Mouse (Mus musculus) embryonic fibroblast, embryonic 13.5 days (primary cell): Measurements from ENCODE around the gene Epyc. TPM values are rescaled to one million over a fixed set of nuclear protein-coding genes. Genes with fewer than 3 reads are reported as not detected.
A peak's percentile ranks its signal among the peaks of the same experiment; 100 is the strongest.

Experiments used
- H3K27ac ChIP-seq: 2 replicates; pipeline ENCODE4 v1.5.1; 2012; ENCODE audit warnings: low read length, control low read depth, inconsistent platforms; ENCODE audit not compliant: insufficient read depth
- H3K4me1 ChIP-seq: 2 replicates; pipeline ENCODE4 v1.6.1; 2011; ENCODE audit warnings: low read length; ENCODE audit not compliant: control insufficient read depth, insufficient read depth
- H3K4me3 ChIP-seq: 2 replicates; pipeline ENCODE4 v1.5.1; 2011; ENCODE audit warnings: mild to moderate bottlenecking, control low read depth, low read length; ENCODE audit not compliant: insufficient read depth
- CTCF ChIP-seq: IDR thresholded peaks from 2 replicates; pipeline ENCODE4 v1.5.1; 2011; ENCODE audit warnings: mild to moderate bottlenecking, control low read depth, low read length, moderate library complexity, borderline replicate concordance; ENCODE audit not compliant: insufficient read depth
- POLR2A ChIP-seq: IDR thresholded peaks from 2 replicates; pipeline ENCODE4 v1.6.1; 2011; ENCODE audit warnings: low read depth, mild to moderate bottlenecking, control low read depth, low read length, moderate library complexity
- polyA plus RNA-seq: library from polyadenylated mRNA; stranded (reverse); fragments of >200 nt; gene quantifications from 2 replicates; pipeline ENCODE4 v1.2.4, GENCODE M21; 2011; ENCODE audit warnings: low read depth; ENCODE audit not compliant: missing spikeins, insufficient read length

Gene Epyc
- polyA plus RNA-seq, 1 experiment, result 0.49 TPM

DNA sequence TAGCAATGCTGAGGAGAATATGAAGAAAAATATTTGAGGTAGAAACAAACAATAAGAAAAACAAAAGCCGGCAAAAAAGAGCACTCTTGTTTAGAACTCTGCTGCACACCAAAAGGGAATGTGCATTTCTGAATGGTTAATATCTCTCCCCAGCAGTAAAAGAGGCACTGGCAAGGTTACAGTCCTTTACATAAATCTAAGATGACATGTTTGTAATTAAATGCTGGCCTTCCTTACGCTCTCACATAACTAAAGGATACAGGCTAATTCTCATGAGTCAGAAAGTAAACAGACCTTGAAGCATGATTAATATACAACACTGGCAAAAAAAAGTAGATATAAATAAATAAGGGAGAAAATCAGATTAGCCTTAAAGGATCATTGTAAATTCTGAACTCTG is 6.5 kb downstream of the Epyc start:
- TF ChIP-seq POLR2A (no peak), CTCF (no peak)
- Histone ChIP-seq H3K27ac (peak overlapping the region; percentile 52), H3K4me1 (no peaks in the 10 kb centered on the region; the same call in 1 of the 2 replicates)

DNA sequence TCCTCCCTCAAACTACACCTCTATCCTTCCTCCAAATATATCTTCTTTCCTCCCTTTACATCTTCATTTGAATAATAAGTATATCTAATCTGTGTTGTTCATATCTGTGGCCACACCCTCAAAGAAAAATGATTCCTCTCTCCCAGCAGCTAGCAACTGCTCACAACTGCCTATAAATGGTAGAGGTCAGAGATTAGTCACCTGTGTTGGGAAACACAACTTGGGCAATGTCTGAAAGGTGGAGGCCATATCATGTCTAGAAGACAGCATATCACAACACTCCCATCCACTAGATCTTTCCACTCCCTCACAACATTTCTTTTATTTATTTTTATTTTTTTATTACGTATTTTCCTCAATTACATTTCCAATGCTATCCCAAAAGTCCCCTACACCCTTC is 15.6 kb downstream of the Epyc start:
- Histone ChIP-seq H3K27ac (no peak overlapping the region), H3K4me3 (no peak overlapping the region), H3K4me1 (no peaks in the 10 kb centered on the region)
- TF ChIP-seq POLR2A (no peak), CTCF (no peak)

More for the DNA sequence above, 6.5 kb downstream of the Epyc start:
- H3K4me3 ChIP-seq, result no peak overlapping the region

DNA sequence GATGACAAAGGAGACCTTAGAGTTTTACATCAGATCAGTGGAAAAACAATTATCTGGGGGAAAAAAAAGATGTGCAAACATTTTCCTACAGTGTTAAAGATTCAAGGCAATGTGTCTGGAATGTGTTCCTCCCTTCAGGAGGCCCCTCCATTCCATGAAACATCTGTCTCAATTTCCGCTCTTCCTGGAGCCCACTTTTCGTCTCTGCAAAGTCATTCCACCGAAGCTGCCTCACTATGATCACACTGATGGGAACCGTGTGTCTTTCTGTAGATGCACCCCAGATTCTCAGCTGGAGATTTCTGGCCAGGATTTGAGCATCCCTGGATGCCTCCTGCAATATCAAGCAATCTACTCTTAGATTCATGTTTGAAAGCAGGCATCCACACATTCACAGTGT is 24.8 kb downstream of the Epyc start:
- H3K4me1 ChIP-seq, result no peaks in the 10 kb centered on the region; the same call in 1 of the 2 replicates
- H3K4me3 ChIP-seq, result no peak overlapping the region
- no peak for TF ChIP-seq POLR2A
- no peak for TF ChIP-seq CTCF
- peak overlapping the region; percentile 36; the same call in 1 of the 2 replicates for H3K27ac ChIP-seq

DNA sequence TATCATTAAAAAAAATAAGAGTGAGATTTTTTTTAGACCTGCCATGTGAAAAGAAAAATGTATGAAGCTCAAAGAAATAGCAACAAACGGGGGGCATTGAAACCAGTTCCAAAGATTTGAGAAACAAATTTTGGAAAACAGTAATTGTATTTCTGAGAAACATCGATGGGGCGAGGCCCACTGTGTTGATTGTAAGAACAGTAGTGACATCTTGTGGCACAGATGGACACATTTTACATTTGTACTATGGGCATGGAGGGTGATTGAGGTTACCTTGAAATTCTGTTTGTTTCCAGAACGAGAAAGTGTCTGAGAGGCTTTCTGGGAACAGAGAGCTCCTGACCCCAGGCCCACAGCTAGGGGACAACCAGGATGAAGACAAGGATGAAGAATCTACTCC is 26.3 kb downstream of the Epyc start:
- TF ChIP-seq CTCF (no peak), POLR2A (no peak)

DNA sequence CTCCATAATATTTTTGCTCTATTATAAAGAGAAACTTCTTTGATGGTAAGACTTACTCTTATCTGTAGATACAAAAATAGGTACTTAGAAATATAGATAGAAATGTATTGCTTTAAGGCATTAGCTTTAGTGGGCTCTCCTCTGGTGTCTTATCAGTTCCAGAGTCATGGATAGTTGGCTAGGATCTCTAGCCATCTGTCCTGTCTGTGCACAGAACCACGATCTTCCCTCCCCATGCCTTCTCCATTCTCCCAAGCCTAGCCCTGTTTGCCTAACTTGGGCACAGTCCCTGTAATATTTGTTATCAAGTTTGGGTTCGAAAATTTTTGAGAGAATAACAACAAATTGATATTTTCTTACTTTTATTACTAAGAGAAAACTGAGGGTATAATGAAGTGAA is 29.4 kb downstream of the Epyc start:
- no peak overlapping the region for H3K4me3 ChIP-seq
- TF ChIP-seq CTCF (no peak), POLR2A (no peak)
- H3K27ac ChIP-seq, result no peak overlapping the region

More for the DNA sequence above, 26.3 kb downstream of the Epyc start:
- H3K4me1 ChIP-seq, result no peaks in the 10 kb centered on the region; the same call in 1 of the 2 replicates
- no peak overlapping the region for H3K4me3 ChIP-seq
- no peak overlapping the region for H3K27ac ChIP-seq

DNA sequence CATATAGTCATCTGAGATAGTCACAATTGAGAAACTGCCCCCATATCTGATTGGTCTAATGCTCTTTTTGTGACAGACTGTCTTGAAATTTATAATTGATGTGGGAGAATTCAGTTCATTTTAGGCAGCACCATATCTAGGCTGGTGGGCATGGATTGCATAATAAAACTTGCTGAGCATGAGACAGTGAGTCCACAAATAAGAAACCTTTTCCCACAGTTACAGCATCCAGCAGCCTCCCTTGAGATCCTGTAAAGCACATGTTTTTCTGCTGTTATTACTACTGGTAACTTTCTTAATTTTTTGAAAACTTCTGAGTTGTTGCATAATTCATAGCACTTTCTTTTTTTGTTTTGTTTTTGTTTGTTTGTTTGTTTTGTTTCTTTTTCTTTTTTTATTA is 39.1 kb downstream of the Epyc start:
- no peaks in the 10 kb centered on the region for H3K4me1 ChIP-seq
- H3K4me3 ChIP-seq, result no peak overlapping the region
- no peak overlapping the region for H3K27ac ChIP-seq
- TF ChIP-seq CTCF (no peak), POLR2A (no peak)

More for the DNA sequence above, 29.4 kb downstream of the Epyc start:
- H3K4me1 ChIP-seq, result no peaks in the 10 kb centered on the region; the same call in 1 of the 2 replicates

DNA sequence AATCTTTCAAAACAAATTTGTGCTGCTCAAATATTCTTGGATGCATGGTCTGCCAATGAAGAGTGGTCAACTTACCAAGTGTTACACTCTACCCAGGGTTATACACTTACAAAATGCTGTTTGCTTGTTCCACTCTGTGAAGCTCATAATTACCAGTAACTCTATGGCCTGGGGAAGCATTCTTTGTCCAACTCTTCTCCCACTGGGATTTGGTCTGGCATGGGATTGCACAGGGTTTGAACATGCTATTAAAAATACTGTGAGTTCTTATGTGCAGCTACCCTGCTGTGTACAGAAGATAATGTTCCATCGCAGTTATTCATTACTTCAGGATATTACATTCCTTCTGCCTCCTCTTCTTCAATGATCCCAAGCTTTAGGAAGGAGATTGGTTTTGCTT is 43.3 kb downstream of the Epyc start:
- H3K4me1 ChIP-seq, result no peaks in the 10 kb centered on the region
- H3K27ac ChIP-seq, result no peak overlapping the region
- H3K4me3 ChIP-seq, result no peak overlapping the region
- TF ChIP-seq POLR2A (no peak), CTCF (no peak)

DNA sequence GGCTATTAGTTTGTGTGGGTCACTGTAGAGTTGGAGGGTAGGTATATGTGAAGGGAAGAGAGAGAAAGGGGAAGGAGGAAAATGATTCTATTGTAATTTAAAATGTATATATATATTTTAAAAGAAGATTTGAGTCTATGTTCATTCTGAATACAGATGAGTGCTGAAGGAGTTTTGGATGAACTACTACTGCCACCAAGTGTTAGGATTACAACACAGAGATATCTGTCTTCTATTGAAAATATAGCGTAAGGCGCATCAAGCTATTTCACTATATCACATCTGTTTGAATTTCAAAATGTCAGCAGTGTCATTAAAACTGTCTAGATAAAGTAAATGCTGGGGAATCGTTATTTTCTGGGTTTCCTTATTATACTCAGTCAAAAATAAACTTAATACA is 45.6 kb downstream of the Epyc start:
- H3K27ac ChIP-seq, result no peak overlapping the region
- H3K4me3 ChIP-seq, result no peak overlapping the region
- H3K4me1 ChIP-seq, result no peaks in the 10 kb centered on the region
- TF ChIP-seq POLR2A (no peak), CTCF (no peak)

DNA sequence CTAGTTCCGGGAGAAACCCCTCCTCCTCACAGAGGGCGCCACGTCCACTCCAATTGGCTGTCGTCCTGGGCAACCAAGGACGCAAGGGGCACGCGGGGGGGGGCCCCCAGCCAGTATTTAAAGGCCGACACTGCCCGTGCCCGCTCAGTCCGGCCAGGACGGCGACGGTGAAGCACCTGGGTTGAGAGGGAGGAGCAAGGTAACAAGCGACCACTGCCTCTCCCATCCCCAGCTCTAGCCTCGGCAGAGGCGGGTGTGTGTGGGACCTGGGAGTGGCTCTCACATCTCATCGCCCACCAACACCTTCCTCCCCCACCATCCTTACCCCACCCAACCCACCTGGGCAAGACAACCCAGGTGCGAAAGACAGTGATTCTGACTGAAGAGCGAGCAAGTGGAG is 49.0 kb downstream of the Epyc start, which contains the start of gene Ccer1:
Ccer1 (plus strand) TSS at position 147 of the 400 bp plus-strand sequence.
- no peak within 1 kb of the TSS for H3K27ac ChIP-seq
- TF ChIP-seq CTCF, result no peak
- TF ChIP-seq POLR2A, result no peak
- no peak within 1 kb of the TSS for H3K4me3 ChIP-seq
- H3K4me1 ChIP-seq, result no peaks in the 10 kb centered on the region

DNA sequence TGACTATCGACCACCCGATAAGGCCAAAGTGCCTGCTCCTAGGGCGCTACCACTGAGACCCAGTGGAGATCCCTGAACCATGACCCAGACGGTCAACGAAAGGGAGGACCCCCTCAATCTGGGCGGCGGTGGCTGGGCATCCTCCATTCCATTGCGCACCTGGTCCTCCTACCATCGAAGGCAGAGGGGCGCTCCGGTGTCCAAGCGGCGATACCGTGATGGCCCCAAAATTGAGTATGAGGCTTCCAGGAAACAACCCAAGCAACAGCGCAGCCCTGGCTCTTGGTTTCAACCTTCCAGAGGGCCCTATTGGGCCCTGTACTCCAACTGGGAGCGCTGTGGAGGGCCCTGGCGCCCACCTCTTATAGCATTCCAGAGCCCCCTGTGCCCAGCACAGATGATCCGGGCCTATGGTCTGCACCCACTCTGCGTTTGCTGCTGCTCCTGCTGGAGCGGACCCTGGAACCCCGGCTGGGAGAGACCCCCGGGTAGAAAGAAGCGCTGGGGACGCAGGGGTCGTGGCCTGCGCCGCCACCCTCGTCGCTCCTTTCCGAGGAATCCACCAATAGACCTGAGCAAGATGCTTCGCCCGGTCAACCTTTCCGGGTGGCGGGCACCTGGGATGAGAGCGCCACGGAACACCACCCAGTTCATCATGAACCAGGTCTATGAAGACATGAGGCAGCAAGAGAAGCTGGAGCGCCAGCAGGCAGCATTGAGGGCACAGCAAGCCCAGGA is 49.7 kb downstream of the Epyc start:
- no peak for TF ChIP-seq CTCF
- no peak for TF ChIP-seq POLR2A
- Histone ChIP-seq H3K4me1 (no peaks in the 10 kb centered on the region), H3K27ac (no peak overlapping the region), H3K4me3 (no peak overlapping the region)

DNA sequence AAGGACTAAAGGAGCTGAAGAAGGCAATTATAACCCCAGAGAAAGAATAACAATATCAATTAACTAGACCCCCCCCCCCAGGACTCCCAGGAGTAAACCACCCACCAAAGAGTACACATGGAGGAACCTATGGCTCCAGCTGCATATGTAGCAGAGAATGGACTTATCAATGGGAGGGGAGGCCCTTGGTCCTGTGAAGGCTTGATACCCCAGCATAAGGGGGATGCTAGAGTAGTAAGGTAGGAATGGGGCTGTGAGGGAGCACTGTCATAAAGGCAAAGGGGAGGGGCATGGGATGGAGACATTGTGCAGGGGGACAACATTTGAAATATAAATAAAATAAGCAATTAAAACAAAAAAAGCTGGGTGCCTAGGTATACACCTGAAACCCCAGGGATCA is 58.5 kb downstream of the Epyc start:
- TF ChIP-seq POLR2A (no peak), CTCF (no peak)
- no peak overlapping the region for H3K4me3 ChIP-seq

More for the DNA sequence above, 58.5 kb downstream of the Epyc start:
- H3K27ac ChIP-seq, result no peak overlapping the region
- no peaks in the 10 kb centered on the region for H3K4me1 ChIP-seq
